Mouse (Mus musculus): Measurements from ENCODE around the gene Apom.

Gene Apom

DNA sequence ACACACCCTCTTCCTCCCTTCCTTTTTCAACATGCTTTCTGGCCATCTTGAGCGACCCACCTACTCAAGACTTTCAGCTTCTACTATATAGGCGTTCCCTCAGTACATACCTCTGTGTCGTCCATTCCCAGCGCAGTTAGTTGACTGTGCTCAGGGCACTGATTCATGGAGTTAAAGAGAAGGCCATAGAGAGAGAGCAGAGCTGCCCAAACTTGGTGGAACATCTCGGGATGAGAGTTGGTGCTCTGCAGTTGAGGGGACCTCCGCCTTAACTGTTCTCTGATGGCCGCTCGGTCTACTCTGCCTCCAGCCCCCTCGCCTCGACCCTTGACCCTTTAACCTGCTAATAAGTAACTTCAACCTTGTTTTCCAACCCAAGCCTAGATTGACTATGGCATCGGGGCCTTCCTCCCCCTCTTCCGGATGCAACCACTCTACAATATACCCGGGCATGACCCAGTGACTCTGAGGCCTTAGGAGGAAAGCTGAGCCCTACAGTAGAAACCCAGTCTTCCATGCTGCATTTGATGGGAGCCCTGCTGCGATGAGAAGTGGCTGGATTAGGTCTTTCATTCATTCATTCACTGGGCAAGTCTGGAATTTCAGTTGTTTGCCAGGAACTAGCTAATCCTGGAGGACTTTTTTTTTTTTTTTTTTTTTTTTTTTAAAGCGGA is at the start of gene Apom:
Gene Apom (minus strand): TSS at position 551 of the 674 bp plus-strand sequence.
- in situ Hi-C loops (cut with MboI, MseI), result no loop called here

DNA sequence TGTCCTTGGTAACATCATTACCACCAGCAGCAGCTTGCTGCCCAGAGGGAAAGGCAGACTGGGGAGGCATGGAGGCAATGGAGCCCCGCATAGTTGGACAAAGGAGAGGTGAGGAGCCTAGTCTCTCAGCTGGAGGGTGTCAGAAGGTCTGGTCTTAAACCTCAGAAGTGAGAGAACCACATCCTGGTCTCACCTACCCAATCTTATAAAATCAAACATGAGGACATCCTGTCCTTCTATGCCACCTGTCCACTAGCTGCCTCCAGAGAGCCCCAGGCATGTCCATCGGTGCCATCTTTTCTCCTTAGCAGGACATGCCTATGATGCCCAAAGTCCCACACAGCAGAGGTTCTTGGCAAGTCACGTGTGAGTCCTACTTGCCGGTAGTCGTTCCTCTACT is 48.2 kb upstream of the Apom start:
- in situ Hi-C loops (cut with MboI, MseI), result no loop called here

DNA sequence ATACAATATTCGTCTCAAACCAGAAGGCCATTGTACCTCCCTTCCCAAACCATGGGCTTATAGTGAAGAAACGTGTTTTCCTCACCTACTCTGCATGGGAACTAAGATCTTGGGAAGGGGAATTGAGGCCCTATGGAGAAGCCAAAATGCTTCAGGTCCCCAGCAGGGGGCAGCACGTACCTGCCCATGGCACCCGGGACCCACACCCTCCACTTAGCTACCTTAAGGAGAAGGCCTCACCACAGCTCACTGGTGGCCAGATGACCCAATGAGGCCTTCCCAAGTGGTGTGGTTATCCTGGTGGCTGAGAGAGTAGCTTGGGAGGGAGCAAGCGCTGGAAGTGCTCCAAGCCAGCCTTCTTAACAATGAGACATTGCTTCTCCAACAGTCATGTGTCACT is 46.7 kb upstream of the Apom start:
- in situ Hi-C loops (cut with MboI, MseI), result no loop called here

DNA sequence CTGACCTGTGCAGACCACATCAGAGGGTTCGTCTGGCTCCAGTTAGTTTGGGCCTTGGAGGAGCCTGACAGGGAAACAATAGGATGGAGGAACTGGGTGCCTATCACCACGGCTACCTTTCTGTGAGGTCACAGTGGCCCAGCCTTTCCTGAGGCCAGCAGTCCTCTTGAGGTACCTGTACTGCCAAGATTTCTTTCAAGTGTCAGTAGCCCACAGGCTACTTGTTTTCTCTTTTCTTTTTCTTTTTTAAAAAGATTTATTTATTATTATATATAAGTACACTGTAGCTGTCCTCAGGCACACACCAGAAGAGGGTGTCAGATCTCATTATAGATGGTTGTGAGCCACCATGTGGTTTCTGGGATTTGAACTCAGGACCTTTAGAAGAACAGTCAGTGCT is 44.1 kb upstream of the Apom start, which contains the start of gene Aif1:
Gene Aif1 (minus strand): TSS at position 101 of the 400 bp plus-strand sequence.
- in situ Hi-C loops (cut with MboI, MseI), result no loop called here

DNA sequence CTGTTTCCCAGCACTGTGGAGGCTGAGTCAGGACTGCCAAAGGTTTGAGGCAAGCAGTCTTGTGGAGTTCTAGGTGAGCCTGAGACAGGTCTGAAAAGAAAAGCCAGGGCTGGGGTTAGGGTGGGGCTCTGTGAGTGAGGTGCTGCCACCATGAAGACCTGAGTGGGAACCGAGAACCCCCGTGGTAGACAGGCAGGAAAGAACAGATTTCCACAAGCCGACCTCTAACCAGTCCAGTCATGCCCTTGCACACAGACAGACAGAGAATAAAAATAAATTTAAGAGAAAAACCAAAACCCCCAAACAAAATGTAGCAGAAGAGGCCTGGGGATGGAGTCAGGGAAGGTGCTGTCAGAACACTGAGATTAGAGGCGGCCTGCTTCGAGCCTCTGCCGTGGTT is 43.5 kb upstream of the Apom start:
- in situ Hi-C loops (cut with MboI, MseI), result no loop called here

DNA sequence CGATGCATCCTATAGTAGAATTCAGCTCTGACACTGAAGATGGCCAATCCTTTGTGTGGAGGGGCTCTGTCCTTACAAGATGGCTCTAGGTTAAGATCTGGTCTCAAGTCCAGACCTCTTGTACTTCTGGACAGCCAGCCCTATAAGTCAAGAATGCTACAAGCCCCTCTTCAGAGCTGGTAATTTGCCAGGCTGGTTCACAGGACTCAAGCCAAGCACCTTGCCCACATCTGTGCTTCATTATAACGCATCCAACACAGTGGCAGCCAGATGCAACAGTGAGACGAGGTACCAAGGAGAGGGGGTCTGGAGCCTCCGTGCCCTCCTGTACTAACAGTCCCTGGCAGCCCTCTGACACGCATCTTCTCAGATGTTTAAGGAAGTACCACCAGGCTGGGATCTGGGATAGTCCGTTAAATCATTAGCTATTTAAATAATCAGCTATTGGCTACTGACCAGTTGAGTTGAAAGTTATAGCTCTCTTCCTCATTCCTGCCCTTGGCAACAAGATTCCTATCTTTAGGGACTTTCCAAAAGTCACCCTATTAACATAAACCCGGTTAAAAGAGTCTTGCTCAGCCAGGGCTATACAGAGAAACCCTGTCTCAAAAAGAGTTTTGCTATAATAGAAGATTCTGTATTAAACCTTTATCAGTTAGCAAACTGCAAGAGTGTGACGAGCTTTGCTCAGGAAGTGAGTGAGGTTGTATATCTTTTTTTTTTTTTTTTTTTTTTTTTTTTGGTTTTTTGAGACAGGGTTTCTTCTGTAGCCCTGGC is 42.5 kb upstream of the Apom start:
- in situ Hi-C loops (cut with MboI, MseI), result loop anchor here (5.0 kb wide), 1 partner anchor 58 kb away; the partner anchor contains the start of gene Atp6v1g2 (in 2 of the 2)

DNA sequence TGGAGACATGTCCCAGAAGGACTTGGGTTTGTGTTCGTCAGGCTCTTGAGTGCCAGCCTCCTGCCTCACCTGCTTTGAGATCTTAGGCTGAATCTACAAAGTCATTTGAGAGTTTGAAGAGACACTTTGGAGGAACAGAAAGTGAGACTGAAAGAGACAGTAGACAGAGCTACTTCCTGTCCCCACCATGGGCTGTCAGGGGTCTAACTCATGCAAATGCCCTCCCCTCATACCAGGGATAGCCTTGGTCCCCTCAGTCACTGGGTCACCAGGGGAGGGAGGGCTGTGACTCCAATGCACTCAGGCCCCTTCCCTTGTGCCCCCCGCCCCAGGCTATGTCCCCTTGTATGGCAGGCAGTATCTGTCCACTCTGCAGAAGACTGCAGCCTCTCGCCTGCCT is 41.5 kb upstream of the Apom start:
- in situ Hi-C loops (cut with MboI, MseI), result loop anchor here (5.0 kb wide), 1 partner anchor 59 kb away; the partner anchor contains the start of gene Atp6v1g2 (in 2 of the 2)

DNA sequence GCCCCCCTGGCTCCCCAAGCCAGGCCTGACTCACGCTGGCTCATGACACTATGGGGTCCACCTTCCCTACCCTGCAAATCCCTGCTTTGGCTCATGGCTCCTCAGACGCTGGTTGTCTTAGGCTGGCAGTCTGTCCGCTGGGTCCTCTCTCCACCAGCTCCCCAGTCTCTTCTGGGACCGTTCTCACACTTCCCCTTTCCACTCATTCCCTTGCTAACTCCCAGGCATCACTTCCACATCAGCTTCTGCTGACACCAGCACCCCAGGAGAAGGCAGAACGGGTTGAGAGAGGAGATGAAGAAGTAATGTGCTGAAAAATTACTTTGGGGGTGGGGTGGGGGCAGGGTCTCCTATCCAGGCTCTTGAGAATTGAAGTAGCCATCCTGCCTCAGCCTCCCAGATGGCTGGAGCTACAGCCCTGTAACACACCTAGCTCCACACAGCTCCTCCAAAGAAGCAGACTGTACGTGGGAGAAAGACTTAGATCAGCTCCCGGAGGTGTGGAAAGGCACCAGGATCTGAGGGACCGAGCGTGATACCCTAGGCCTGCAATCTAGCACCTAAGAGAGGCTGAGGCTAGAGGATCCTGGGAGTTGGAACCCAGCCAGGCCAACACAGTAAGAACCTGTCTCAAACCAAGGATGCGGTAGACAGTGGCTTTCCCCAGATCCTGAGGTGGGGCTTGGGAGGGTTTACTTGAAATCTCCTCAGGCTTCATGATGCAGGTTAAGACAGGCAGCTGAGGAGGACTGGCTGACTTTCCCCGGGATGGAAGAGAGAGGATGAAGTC is 40.8 kb upstream of the Apom start:
- in situ Hi-C loops (cut with MboI, MseI), result loop anchor here (5.0 kb wide), 1 partner anchor 60 kb away; the partner anchor contains the start of gene Atp6v1g2 (in 2 of the 2)

DNA sequence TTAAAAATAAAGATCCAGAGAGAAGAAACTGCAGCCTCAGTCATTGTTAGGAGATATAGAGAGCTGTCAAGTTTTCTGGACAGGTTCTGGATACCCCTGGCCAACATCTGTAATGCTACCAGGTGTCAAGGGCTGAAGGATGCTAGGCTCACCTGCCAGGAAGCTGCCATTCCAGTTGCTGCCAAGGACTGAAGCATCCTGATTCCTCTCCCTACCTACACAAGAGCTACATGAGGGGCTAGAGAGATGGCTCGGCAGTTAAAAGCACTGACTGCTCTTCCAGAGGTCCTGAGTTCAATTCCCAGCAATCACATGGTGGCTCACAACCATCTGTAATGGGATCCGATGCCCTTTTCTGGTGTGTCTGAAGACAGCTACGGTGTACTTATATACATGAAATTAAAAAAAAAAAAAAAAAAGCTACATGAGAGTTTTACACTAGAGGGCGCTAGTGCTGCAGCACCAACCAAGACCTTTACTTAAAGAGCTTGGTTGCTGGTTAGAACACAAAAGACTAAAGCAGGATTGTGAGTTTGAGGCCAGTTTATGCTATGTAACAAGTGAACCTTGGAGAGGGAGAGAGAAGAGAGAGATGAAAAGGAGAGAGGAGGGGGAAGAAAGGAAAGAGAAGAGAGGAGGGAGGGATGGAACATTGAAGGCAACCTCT is 36.8 kb upstream of the Apom start:
- in situ Hi-C loops (cut with MboI, MseI), result no loop called here

DNA sequence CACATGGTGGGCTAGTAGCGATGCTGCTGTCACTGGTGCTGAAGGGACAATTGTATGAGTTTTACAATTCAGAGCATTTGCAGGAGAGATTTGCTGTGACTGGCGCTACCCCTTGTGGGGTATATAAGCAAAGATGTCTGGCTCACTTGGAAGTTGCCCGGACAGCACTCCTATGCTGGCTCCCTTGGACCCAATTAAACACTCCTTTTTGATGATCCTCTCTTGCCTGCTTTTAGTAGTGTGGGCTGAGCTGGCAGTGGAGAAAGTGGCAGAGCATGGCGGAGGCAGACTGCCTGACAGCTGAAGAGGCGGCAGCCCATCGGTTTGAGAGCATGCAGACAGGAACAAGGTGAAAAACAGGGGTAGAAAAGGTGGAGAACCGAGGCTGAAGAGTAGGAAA is 35.9 kb upstream of the Apom start:
- in situ Hi-C loops (cut with MboI, MseI), result no loop called here

DNA sequence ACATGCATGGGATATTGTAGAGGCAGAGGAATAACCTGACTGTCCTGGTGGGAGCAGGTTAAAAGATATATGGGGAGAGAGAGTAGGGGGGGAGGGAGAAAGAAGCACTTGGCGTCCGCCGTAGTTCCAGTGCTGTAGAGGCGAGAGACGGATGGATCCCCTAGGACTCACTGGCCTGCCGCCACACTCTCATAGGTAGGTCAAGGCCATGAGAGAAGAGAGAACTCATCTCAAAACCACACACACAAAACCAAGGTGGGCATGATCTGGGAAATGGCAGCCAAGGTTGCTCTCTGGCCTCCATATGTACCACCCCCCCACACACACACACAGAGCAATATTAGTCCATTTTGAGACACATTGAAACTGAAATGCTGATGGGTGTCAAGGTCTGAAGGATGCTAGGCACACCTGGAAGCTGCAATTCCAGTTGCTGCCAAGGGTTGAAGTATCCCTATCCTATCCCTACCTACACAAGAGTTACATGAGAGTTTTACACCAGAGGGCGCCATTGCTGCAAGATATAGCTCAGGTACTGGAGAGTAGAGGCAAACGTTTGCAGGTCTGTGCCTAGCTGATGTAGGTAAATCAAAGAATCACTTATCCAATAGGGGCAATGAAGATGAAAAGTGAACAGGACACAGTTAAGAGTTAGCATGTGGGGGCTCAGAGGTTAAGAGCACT is 34.6 kb upstream of the Apom start:
- in situ Hi-C loops (cut with MboI, MseI), result no loop called here

DNA sequence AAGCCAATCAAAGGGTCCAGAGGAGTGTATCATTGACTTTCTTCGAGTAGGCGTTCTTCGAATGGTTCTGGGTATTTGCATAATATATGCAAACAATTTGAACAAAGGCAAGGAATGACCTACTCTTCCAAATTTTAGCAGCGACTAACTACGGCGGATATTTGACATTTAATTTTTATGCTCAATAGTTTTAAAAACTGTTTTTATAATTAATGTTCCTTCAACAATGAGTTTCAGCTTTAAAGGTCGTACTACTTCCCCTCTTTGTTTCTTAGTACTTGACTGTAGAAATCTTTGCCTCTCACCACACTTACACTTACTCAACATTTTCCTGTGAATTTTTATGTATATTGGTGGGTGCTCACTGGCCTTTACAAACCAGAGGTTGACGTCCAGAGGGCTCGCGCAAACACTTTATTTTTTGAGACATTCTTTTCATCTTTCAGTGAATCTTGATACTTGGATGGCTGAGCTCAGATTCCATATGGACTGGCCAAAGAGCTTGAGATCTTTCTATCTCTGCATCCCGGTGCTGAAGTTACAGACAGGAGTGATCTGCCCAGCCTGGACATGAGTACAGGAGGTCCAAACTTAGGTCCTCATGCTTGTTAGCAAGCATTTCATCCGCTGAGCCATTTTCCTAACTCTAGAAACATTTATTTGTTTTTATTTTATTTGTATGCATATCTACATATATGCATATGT is 33.8 kb upstream of the Apom start:
- in situ Hi-C loops (cut with MboI, MseI), result no loop called here

DNA sequence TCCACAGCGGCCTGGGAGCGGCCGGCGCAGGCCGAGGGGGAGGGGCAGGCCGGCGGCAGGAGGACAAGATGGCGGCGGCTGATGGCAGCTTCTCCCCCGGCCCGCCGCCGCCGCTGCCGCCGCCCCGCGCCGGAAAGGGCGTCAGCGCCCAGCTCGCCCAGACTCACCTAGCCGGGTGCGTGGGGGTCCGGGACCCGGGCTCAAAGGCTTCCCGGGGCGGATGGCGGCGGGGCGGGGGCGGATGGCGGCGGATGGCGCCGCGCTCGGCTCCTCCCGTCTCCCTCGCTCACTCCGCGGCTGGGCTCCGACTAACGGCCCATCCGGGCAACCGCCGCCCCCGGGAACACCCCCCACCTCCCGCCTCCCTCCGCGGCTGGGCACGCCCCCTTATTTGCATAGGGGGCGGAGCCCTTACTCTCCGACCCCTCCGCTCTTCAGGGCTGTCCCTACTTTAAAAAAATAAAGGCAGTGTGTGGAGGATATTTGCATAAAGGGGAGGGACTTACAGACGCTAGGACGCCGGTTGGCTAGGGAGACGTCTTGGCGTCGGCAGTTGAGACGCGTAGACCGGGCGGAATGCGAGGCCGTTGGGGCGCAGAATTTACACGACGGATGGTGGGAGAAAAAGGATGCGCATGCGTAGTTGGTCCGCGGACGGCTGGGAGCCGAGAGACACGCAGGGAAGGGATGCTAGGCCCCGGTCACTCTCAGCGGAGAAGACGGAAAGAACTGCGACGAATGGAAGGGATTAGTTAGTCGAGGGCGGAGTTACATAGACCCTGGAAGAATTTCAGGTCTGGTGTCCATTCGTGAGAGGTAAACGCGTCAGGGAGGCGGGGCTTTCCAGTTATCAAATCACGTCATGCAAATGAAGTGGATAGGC is 33.0 kb upstream of the Apom start, which contains the start of gene Prrc2a:
Gene Prrc2a (minus strand): TSS at position 330 of the 883 bp plus-strand sequence.
- in situ Hi-C loops (cut with MboI, MseI), result no loop called here

DNA sequence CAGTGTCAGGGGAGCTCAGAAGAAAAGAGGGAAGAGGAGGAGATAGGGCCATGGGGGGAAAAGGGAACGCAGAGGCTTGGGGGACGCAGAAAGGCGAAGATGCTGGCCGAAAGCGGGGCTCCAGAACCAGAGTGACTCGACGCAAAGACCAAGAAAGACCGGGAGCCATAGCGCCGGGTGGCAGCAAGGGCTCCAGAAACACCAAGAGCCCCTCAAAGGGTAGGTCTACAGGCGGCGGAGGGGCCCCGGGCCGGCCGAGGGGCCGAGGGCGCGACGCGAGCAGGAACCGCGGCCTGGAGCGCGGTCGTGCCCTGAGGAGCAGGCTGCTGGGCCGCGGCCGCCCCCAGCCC is 32.3 kb upstream of the Apom start:
- in situ Hi-C loops (cut with MboI, MseI), result no loop called here

DNA sequence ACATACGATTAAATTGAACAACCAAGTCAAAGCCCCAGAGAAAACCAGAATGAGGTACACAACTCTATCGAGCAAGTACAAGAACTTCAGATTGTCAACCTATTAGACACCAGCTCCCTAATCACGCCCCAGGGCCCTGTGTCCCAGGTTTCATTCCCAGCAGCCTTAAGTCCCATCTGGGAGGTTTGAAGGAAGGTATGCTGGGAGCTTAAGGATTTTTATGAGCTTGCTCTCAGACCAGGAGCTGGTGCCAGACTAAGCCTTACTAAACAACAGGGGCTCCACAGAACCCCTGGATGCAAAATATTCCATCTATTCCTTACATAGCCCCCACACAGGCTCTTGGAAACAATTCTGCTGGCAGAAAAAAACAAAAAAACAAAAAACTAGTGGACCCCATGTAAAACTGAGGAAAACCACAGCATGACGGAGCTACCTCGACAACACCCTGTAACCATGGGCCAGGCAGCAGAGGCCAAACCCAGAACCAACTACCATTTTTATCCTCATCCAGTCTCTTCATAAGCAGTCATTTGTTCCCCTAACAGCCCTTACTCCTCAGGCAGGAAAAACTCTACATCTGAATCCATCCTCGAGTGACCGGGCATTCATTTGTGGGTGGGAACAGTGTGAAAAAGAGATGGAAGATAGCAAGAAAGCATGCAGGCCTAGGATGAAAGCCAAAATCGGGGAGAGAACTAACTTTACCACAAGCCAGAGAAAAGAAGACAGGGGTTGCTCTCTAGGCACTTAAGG is 31.7 kb upstream of the Apom start:
- in situ Hi-C loops (cut with MboI, MseI), result no loop called here

DNA sequence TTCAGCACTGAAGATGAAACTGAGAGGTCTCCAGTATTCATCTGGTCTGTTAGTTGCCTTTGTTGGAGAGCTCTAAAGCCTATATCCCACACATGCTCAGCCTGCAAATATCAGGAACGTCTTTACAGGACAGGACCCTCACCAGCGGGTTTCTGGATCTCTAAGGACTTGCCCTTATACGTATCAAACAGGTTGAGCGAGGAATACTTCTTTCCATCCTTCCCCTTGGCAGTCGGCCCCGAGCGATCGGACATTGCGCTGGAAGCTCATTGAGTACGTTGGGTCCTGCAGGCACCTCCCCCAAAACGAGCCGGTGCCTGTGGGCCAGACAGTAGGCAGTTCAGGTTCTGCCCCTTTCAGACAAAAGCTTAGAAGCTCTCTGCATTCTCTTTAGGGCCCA is 30.9 kb upstream of the Apom start:
- in situ Hi-C loops (cut with MboI, MseI), result no loop called here

DNA sequence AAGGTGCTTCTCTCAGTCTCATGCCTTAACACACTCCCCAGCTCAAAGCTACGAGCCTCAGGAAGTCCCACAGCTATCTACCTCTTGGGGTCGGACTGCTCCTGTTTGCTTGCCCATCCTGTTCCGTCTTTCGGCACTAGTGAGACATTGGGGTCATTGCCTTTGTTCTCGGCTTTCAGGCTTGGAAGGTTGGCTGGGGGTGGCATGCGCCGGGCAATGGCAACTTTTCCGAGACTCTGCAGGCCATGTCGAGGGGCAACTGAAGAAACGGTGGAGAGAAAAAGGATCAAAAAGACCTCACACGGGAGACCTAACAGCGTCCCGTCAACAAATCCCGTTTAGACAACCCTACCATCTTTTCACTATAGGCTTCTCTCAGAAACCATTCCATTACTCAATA is 30.3 kb upstream of the Apom start:
- in situ Hi-C loops (cut with MboI, MseI), result no loop called here

DNA sequence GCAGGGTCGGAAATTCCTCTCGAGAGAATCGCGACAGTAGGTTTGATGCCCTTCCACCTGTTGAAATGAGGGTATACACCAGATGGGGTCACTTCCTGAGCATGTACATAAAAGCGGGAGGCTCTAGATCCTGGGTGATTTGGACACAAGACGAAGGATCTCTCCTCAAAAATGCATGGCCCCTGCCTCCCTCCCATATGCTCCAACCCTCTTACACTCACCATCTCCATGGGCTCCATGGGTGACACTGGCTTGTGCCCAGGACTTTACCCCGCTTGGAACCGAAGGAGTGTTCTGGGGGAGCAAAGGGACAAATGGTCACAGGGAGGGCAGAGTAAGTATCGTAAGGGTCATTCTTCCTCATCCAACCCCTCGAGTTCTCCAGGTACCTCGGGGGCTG is 29.6 kb upstream of the Apom start:
- in situ Hi-C loops (cut with MboI, MseI), result no loop called here

DNA sequence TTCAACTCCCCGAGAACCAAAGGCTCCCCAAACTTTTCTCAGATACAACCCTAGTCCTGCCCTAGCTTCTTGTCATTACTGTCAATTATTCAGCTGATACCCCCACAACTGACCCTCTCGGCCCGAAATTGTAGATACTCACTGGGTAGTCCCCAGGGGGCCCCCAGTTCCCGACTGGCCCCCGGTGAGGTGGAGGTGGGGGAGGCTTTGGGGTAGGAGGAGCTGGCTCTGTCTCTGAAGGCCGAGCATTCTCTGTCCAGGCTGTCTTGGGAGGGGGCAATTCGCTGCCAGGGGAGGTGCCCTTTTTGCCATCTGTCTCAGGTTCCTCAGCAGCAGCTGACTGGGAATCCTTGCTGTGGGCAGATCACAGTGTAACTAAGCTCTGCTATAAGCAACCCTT is 27.8 kb upstream of the Apom start:
- in situ Hi-C loops (cut with MboI, MseI), result no loop called here

All from T-helper 17 cell (primary cell).